ENCODE assay signal across 8 mouse cellular contexts in genomic region chr8:20424104-20424902, GRCm38 (mm10).
DNase-seq lines count a peak whose midpoint lies in the region; ATAC-seq lines count a peak whose summit lies in the region.
"Not testable (repeated sequence)": the region's sequence is repeated elsewhere in the genome, so short reads cannot be mapped to it uniquely, and the experiment has no call there.

No protein-coding gene starts in this region.

- H3K4me2 ChIP-seq in hindbrain, embryonic 14.5 days (replicated peaks): peak overlapping the region; percentile 28

- not testable (repeated sequence) for H3K9me3 ChIP-seq in hindbrain, embryonic 14.5 days (ENCODE audit: control insufficient read depth, low read length)

- DNase-seq in Muller cell, postnatal 12 days (ENCODE audit: inconsistent ontology term): peak; percentile 97
- DNase-seq in cerebellum, postnatal 25 days: peak; percentile 100
- DNase-seq in frontal cortex, postnatal 36 days (ENCODE audit: low spot score in 2 of 2): peak; percentile 100
- peak; percentile 100 for DNase-seq in hindbrain, embryonic 14.5 days (ENCODE audit: low spot score)
- peak; percentile 100 for DNase-seq in layer of hippocampus, postnatal 36 days
- peak; percentile 99 for DNase-seq in lung, postnatal 25 days (ENCODE audit: low spot score)
- DNase-seq in retina, embryonic 14.5 days (ENCODE audit: low spot score): peak; percentile 100
- peak; percentile 98 to 100 for DNase-seq in thymus, postnatal 36 days

- peak overlapping the region; percentile 72 for H3K9ac ChIP-seq in hindbrain, embryonic 14.5 days

- peak overlapping the region; percentile 54 for H3K27ac ChIP-seq in hindbrain, embryonic 14.5 days

- not testable (repeated sequence) for H3K36me3 ChIP-seq in hindbrain, embryonic 14.5 days (replicated peaks; ENCODE audit: control insufficient read depth, insufficient read depth)

- 2% methylated on average over 65 of the region's 72 CpGs for WGBS in hindbrain, embryonic 14.5 days

- not testable (repeated sequence) for H3K4me1 ChIP-seq in hindbrain, embryonic 14.5 days (replicated peaks; ENCODE audit: control insufficient read depth, insufficient read depth, low read length)

- peak; percentile 100 for ATAC-seq in hindbrain, embryonic 14.5 days (ENCODE audit: low FRiP score)

- H3K4me3 ChIP-seq in hindbrain, embryonic 14.5 days (replicated peaks; ENCODE audit: low read length): peak overlapping the region; percentile 42

- not testable (repeated sequence) for H3K27me3 ChIP-seq in hindbrain, embryonic 14.5 days (ENCODE audit: control insufficient read depth, insufficient read depth, low read length)

Comparison
In these comparisons a context has a peak if more than half of its experiments do, and no peak if none do; other contexts are left out.
1. Peak in every context shown above with its lines: DNase-seq, ATAC-seq, H3K4me3 ChIP-seq and H3K27ac ChIP-seq.